Mouse (Mus musculus): ENCODE data around the gene Rhox4g. TPM values are rescaled to one million over a fixed set of nuclear protein-coding genes. Genes with fewer than 3 reads are reported as not detected.
"Not testable (repeated sequence)": the region's sequence is repeated elsewhere in the genome, so short reads cannot be mapped to it uniquely, and the experiment has no call there.

Gene Rhox4g
- not detected for total RNA-seq (2022)

DNA sequence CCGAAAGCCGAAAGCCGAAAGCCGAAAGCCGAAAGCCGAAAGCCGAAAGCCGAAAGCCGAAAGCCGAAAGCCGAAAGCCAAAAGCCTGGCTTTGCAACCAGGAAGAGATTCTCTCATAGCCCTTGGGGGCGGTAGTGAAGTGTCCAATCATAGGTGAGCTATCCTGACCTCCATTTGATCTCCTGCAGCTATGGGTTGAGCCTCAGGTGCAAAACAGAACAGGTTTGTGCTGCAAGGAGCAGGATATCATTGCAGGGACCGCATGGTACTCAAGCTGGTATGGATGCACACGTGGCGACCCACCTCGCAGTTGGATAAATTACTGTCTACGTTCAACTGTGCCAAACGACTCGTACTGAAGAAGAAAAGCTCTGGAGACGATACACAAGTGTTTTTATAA, at the start of gene Rhox4g:
Gene Rhox4g (minus strand): TSS at position 101 of the 400 bp plus-strand sequence.
- DNase-seq (ENCODE audit: low spot score in 2 of 2), result not testable (repeated sequence)

DNA sequence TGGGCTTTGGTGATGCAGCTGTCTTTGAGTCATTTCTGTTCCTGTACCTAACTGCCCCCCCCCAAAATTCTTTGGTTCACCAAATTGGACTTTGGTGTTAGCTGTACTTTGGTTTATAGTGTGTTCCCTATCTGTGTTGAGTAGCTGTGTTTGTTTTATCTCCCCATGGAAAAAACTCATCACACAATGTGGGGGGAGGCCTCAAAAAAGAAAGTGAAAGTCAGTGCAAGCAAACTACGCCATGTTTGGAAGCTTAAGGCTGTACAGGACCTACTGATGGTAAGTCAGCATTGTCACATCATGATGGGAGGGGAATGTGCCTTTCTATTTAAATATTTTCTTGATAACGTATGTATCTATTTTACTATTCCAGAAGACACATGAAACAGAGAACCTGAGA, 41.1 kb upstream of the Rhox4g start:
- DNase-seq (ENCODE audit: low spot score in 2 of 2), result no peak

DNA sequence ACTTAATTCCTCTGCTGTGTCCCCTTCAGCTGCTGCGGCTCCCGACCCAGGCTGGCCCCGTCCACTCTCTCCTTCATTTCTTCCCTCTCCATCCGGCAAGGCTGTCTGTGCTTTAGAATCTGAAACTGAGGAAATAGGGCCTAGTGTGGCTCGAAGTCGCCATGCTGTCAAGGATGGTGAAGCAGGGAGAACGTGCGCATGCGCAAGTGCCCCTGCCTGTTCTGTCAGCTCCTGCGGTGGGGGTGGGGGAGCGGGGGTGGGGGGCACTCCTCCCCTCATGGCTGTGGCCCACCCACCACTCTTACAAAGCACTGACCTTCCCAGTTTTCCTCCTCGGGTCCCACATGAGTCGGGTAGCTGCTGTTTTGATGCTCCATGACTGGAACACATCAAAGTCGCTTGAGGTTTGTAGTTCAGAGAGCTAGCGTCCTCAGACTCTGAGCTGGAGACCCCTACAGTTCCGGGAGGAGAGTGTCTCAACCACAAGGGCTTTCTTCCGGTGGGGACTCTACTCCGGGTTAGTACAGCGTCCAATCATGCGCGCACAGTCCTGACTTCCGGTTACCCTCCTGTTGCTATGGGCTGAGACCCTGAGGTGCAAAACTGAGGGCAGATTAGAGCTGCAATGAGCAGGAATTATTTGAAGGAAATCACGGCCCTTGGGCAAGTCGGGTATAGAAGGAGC, 32.0 kb upstream of the Rhox4g start:
- no peak for DNase-seq (ENCODE audit: low spot score in 2 of 2)

DNA sequence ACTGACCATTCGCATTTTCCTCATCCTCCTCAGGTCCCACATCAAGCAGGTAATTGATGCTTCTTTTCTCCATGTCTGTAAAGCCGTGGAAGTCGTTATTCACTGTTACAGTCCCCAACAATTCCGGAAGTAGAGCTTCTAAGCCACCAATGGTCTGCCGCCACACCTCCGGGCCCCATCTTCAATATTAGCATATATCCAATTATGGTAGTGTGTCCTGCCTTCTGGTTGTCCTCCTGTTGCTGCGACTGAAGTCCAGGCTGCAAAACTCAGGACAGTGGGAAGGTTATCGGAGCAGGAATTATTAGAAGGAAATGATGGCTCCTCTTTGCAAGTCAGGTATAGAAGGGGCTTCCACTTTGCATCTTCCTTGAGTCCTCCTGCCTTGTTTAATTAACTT, 22.1 kb upstream of the Rhox4g start, which contains the start of gene Rhox2h:
Gene Rhox2h (minus strand): TSS at position 101 of the 400 bp plus-strand sequence.
- DNase-seq (ENCODE audit: low spot score in 2 of 2), result not testable (repeated sequence)

DNA sequence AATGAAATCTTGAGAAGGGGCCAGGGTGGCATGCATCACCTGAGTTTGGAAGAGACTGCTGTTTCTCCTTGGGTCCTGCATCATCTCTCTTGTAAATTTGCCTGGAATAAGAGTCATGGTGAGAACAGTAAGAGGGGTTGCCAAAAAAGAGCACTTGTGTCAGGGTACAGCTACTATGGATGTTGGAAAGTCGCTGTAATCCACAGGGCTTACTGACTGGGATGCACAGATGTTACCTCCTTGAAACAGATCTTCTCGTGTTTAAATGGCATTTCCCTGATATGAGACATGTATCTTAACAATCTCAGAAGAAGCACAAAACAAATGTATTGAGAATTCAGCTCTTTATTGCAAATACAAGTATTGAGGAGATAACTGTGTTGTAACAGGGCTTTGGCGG, 17.5 kb upstream of the Rhox4g start, which contains the start of gene Rhox3h:
Gene Rhox3h (minus strand): TSS at position 101 of the 400 bp plus-strand sequence.
- DNase-seq (ENCODE audit: low spot score in 2 of 2), result not testable (repeated sequence)

DNA sequence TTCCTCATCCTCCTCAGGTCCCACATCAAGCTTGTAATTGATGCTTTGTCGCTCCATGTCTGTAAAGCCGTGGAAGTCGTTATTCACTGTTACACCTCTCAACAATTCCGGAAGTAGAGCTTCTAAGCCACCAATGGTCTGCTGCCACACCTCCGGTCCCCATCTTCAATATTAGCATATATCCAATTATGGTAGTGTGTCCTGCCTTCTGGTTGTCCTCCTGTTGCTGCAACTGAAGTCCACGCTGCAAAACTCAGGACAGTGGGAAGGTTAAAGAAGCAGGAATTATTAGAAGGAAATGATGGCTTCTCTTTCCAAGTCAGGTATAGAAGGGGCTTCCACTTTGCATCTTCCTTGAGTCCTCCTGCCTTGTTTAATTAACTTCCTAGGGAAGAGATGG, 7.8 kb downstream of the Rhox4g start, which contains the start of gene Rhox2g:
Gene Rhox2g (minus strand): TSS at position 101 of the 400 bp plus-strand sequence.
- DNase-seq (ENCODE audit: low spot score in 2 of 2), result not testable (repeated sequence)

DNA sequence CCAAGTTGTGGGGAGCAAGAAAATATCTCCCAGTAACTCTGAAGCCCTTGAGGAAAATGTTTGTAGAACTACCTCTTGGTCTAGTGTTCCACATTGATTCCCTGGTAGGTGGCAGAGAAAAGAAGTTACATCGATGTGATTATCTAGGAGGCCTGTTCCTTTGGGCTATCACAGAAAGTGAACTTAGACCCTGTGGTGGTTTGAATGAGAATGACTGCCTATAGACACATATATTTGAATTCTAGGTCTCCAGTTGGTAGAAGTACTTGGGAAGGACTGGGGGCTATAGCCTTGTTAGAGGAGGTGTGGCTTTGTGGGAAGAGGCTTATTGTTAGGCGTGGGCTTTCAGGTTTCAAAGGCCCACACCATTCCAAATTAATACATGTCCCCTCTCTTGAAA, 22.6 kb downstream of the Rhox4g start, which contains the start of gene Rhox3g:
Gene Rhox3g (minus strand): TSS at position 101 of the 400 bp plus-strand sequence.
- not testable (repeated sequence) for DNase-seq (ENCODE audit: low spot score in 2 of 2)

DNA sequence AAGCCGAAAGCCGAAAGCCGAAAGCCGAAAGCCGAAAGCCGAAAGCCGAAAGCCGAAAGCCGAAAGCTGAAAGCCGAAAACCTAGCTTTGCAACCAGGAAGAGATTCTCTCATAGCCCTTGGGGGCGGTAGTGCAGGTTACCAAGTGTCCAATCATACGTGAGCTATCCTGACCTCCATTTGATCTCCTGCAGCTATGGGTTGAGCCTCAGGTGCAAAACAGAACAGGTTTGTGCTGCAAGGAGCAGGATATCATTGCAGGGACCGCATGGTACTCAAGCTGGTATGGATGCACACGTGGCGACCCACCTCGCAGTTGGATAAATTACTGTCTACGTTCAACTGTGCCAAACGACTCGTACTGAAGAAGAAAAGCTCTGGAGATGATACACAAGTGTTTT, 43.5 kb downstream of the Rhox4g start, which contains the start of gene Rhox4f:
Gene Rhox4f (minus strand): TSS at position 101 of the 400 bp plus-strand sequence.
- not testable (repeated sequence) for DNase-seq (ENCODE audit: low spot score in 2 of 2)

Other genes starting within 250 kb of the Rhox4g start
- not detected for gene Rhox2b, start 239.3 kb downstream of the Rhox4g start, total RNA-seq (2022)
- not detected for gene Rhox4b, start 218.8 kb downstream of the Rhox4g start, total RNA-seq (2022)
- not detected for gene Rhox2c, start 197.6 kb downstream of the Rhox4g start, total RNA-seq (2022)
- gene Rhox3c, start 192.7 kb downstream of the Rhox4g start, total RNA-seq (2022), result not detected
- gene Rhox4c, start 171.0 kb downstream of the Rhox4g start, total RNA-seq (2022), result not detected
- gene Rhox2d, start 157.9 kb downstream of the Rhox4g start, total RNA-seq (2022), result not detected
- gene Rhox4d, start 137.0 kb downstream of the Rhox4g start, total RNA-seq (2022), result not detected
- not detected for gene Rhox2e, start 120.9 kb downstream of the Rhox4g start, total RNA-seq (2022)
- gene Rhox3e, start 109.3 kb downstream of the Rhox4g start, total RNA-seq (2022), result not detected
- not detected for gene Rhox4e, start 93.9 kb downstream of the Rhox4g start, total RNA-seq (2022)
- gene Rhox2f, start 79.9 kb downstream of the Rhox4g start, total RNA-seq (2022), result not detected
- gene Rhox3f, start 70.3 kb downstream of the Rhox4g start, total RNA-seq (2022), result not detected
- not detected for gene Rhox4f, start 43.6 kb downstream of the Rhox4g start, total RNA-seq (2022)
- gene Rhox3g, start 22.7 kb downstream of the Rhox4g start, total RNA-seq (2022), result not detected
- not detected for gene Rhox2g, start 7.9 kb downstream of the Rhox4g start, total RNA-seq (2022)
- gene Rhox3h, start 17.4 kb upstream of the Rhox4g start, total RNA-seq (2022), result not detected
- not detected for gene Rhox2h, start 21.9 kb upstream of the Rhox4g start, total RNA-seq (2022)
- gene Rhox5, start 153.5 kb upstream of the Rhox4g start, total RNA-seq (2022), result not detected
- gene Rhox6, start 175.6 kb upstream of the Rhox4g start, total RNA-seq (2022), result not detected
- gene Rhox7a, start 180.4 kb upstream of the Rhox4g start, total RNA-seq (2022), result not detected
- not detected for gene Rhox8, start 227.6 kb upstream of the Rhox4g start, total RNA-seq (2022)
- not detected for gene Rhox7b, start 245.9 kb upstream of the Rhox4g start, total RNA-seq (2022)